Mouse (Mus musculus) testis, adult 2 months (tissue): ENCODE data around the gene Pced1a. TPM values are rescaled to one million over a fixed set of nuclear protein-coding genes. Genes with fewer than 3 reads are reported as not detected.

Source experiments
- H3K27ac ChIP-seq: fragments of 200-500 bp; 2 replicates; pipeline ENCODE4 v1.5.1; 2012; ENCODE audit warnings: low read depth, low read length; ENCODE audit not compliant: control insufficient read depth, insufficient read depth
- H3K27me3 ChIP-seq: fragments of 200-500 bp; 2 replicates; pipeline ENCODE4 v1.6.1; 2012; ENCODE audit warnings: mild to moderate bottlenecking, low read length, moderate library complexity; ENCODE audit not compliant: control insufficient read depth, insufficient read depth
- H3K36me3 ChIP-seq: fragments of 200-500 bp; 2 replicates; pipeline ENCODE4 v1.6.1; 2012; ENCODE audit warnings: mild to moderate bottlenecking, low read length; ENCODE audit not compliant: control insufficient read depth, insufficient read depth
- H3K4me1 ChIP-seq: fragments of 200-500 bp; 2 replicates; pipeline ENCODE4 v1.6.1; 2012; ENCODE audit warnings: low read length; ENCODE audit not compliant: control insufficient read depth, insufficient read depth
- H3K4me3 ChIP-seq: fragments of 200-500 bp; 2 replicates; pipeline ENCODE4 v1.5.1; 2012; ENCODE audit warnings: low read depth, mild to moderate bottlenecking, low read length, moderate library complexity, mixed read lengths; ENCODE audit not compliant: control insufficient read depth
- CTCF ChIP-seq: fragments of 200-500 bp; IDR thresholded peaks from 2 replicates; pipeline ENCODE4 v1.5.1; 2012; ENCODE audit warnings: low read depth, mild to moderate bottlenecking, inconsistent platforms, low read length, moderate library complexity; ENCODE audit not compliant: control insufficient read depth, insufficient read depth, insufficient replicate concordance
- POLR2A ChIP-seq: fragments of 200-500 bp; IDR thresholded peaks from 2 replicates; pipeline ENCODE4 v1.6.1; 2012; ENCODE audit warnings: low read depth, mild to moderate bottlenecking, inconsistent platforms, low read length, moderate library complexity; ENCODE audit not compliant: control insufficient read depth
- polyA plus RNA-seq: library from polyadenylated mRNA; depleted of rRNA; stranded (reverse); fragments of >200 nt; gene quantifications from 2 replicates; pipeline ENCODE4 v1.2.3, GENCODE M21; 2012

The Pced1a gene
- polyA plus RNA-seq, 1 experiment, result 48.0 TPM

- H3K4me1 ChIP-seq, result no peaks in the 10 kb centered on the region
- H3K27ac ChIP-seq, result no peak overlapping the region
- TF ChIP-seq CTCF (no peak), POLR2A (no peak)
- no peaks in the 10 kb centered on the region for H3K27me3 ChIP-seq
- peaks cover 5% of the 10 kb centered on the region for H3K36me3 ChIP-seq
- H3K4me3 ChIP-seq, result no peak overlapping the region
Measured at GRCm38 (mm10) chr2:130436769-130437168, 12.3 kb upstream of the Pced1a start.

- Histone ChIP-seq H3K36me3 (no peaks in the 10 kb centered on the region), H3K4me1 (no peaks in the 10 kb centered on the region), H3K27ac (no peak overlapping the region), H3K27me3 (no peaks in the 10 kb centered on the region), H3K4me3 (no peak overlapping the region)
- TF ChIP-seq POLR2A, result no peak
- peak; percentile 44; the same call in 1 of the 2 replicates for TF ChIP-seq CTCF
Measured at GRCm38 (mm10) chr2:130433152-130433551, 8.7 kb upstream of the Pced1a start.

- no peak overlapping the region for H3K27ac ChIP-seq
- H3K36me3 ChIP-seq, result no peaks in the 10 kb centered on the region
- no peaks in the 10 kb centered on the region for H3K27me3 ChIP-seq
- H3K4me3 ChIP-seq, result no peak overlapping the region
- TF ChIP-seq CTCF (no peak), POLR2A (no peak)
- no peaks in the 10 kb centered on the region for H3K4me1 ChIP-seq
Measured at GRCm38 (mm10) chr2:130432157-130432556, 7.7 kb upstream of the Pced1a start.

GRCm38 (mm10) chr2:130430484-130430883 lies 6.0 kb upstream of the Pced1a start:
- no peak for TF ChIP-seq POLR2A
- no peak for TF ChIP-seq CTCF
- no peak overlapping the region for H3K4me3 ChIP-seq
- H3K27me3 ChIP-seq, result no peaks in the 10 kb centered on the region
- H3K36me3 ChIP-seq, result no peaks in the 10 kb centered on the region
- peaks cover 1% of the 10 kb centered on the region; the same call in 1 of the 2 replicates for H3K4me1 ChIP-seq
- H3K27ac ChIP-seq, result no peak overlapping the region

- H3K27ac ChIP-seq, result no peak overlapping the region
Measured at GRCm38 (mm10) chr2:130429851-130430250, 5.3 kb upstream of the Pced1a start.

GRCm38 (mm10) chr2:130425112-130425511 lies 611 bp upstream of the Pced1a start:
- Histone ChIP-seq H3K27me3 (no peaks in the 10 kb centered on the region), H3K36me3 (no peaks in the 10 kb centered on the region), H3K4me1 (peaks cover 9% of the 10 kb centered on the region), H3K4me3 (peak overlapping the region; percentile 93; the same call in 1 of the 2 replicates), H3K27ac (no peak overlapping the region)
- TF ChIP-seq POLR2A (no peak), CTCF (no peak)

More at GRCm38 (mm10) chr2:130429851-130430250, 5.3 kb upstream of the Pced1a start:
- TF ChIP-seq CTCF, result no peak
- no peak for TF ChIP-seq POLR2A
- H3K36me3 ChIP-seq, result no peaks in the 10 kb centered on the region
- H3K27me3 ChIP-seq, result no peaks in the 10 kb centered on the region
- no peak overlapping the region for H3K4me3 ChIP-seq
- peaks cover 2% of the 10 kb centered on the region; the same call in 1 of the 2 replicates for H3K4me1 ChIP-seq

- Histone ChIP-seq H3K27ac (peak overlapping the region; percentile 92), H3K36me3 (no peaks in the 10 kb centered on the region)
- no peak for TF ChIP-seq CTCF
- no peak for TF ChIP-seq POLR2A
Measured at GRCm38 (mm10) chr2:130423397-130424125, 940 bp downstream of the Pced1a start.

More at GRCm38 (mm10) chr2:130423397-130424125, 940 bp downstream of the Pced1a start:
- peak overlapping the region; percentile 93 for H3K4me3 ChIP-seq
- H3K27me3 ChIP-seq, result no peaks in the 10 kb centered on the region
- H3K4me1 ChIP-seq, result peaks cover 9% of the 10 kb centered on the region
